Mouse (Mus musculus) megakaryocyte, embryonic 14.5 days (primary cell): Measurements from ENCODE around the gene 1810049J17Rik.

Experiments
- FLI1 ChIP-seq: IDR thresholded peaks from 2 replicates; pipeline ENCODE4 v1.6.1; 2012; ENCODE audit warnings: low read length, inconsistent platforms, mixed read lengths
- GATA1 ChIP-seq: IDR thresholded peaks from 3 replicates; pipeline ENCODE4 v1.6.1; 2012; ENCODE audit warnings: mixed read lengths, low read length, inconsistent platforms, borderline replicate concordance

DNA sequence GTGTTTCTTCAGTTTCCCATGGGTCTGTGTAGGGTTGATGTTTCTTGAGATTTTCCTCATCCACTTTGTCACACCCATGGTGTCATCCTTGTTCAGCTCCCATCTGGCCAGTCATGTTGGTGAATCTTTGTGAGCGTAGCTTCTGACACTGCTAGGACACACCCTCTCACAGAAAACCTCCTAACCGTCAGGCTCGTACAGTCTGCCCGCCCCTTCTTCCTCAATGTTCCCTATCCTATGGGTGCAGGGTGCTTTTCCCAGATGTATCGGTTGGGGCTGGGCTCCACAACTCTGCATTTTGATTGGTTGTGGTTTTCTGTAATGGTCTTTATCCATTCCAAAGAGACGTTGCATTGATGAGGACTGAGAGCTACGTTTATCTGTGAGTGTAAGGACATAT, 31.4 kb downstream of the 1810049J17Rik start:
- TF ChIP-seq FLI1, result no peak
- no peak for TF ChIP-seq GATA1
